Mouse (Mus musculus) kidney, postnatal 4 days (tissue): ENCODE results near the gene Sox18.

Source experiments
- DNase-seq, 2 experiments: peaks; one replicate each; pipeline ENCODE4 v3.0.0; 2021; ENCODE audit warnings: mixed read lengths in 2 of 2

Sox18 gene

GRCm38 (mm10) chr2:181645666-181646065, 25.8 kb downstream of the Sox18 start:
- DNase-seq: no peak

DNA sequence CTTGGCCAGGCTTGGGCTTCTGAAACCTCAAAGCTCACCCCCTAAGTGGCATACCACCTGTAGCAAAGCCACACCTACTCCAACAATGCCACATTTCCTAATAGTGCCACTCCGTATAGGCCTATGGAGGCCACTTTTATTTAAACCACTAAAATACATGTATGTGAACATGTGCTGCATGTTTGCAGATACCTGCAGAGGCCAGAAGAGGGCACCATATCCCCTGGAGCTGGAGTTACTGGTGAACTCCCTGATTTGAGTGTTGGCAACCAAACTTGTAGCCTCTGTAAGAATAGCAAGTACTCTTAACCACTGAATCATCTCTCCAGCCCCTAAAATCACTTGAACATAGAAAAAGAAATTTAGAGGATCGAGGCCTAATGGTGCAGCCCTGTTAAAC, 27.1 kb downstream of the Sox18 start:
- peak; percentile 68 to 74 for DNase-seq

DNA sequence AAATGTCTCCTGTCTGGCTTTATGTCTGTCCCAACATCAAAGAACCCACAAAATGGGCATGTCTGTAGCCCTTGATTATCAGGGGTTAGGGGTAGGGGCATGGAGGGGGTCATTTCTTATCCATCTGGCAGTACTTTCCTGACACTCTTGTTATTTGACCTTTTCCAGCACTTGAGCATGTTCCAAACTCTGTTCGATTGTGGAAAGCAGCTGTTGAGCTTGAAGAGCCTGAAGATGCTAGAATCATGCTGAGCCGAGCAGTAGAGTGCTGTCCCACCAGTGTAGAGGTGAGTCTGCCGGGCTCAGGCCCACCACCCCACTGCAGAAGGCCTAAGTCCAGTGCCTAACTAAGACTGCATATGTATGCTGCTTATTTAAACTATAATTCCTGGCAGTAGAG, 35.6 kb downstream of the Sox18 start:
- no peak for DNase-seq

DNA sequence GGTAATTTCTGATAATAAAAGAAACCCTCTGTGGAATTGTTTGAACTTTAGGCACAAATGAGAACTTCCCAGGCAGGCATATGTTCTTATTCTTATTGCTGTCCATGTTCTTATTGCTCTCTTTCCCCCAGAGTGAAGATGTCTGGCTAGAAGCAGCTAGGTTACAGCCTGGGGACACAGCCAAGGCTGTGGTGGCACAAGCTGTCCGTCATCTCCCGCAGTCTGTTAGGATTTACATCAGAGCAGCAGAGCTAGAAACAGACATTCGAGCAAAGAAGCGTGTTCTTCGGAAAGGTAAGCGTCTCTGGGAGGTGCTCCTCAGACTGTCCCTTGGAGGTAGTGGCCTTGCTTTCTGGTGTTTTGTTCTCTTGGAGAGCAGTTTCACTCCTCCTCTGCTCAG, 38.8 kb downstream of the Sox18 start:
- no peak for DNase-seq

DNA sequence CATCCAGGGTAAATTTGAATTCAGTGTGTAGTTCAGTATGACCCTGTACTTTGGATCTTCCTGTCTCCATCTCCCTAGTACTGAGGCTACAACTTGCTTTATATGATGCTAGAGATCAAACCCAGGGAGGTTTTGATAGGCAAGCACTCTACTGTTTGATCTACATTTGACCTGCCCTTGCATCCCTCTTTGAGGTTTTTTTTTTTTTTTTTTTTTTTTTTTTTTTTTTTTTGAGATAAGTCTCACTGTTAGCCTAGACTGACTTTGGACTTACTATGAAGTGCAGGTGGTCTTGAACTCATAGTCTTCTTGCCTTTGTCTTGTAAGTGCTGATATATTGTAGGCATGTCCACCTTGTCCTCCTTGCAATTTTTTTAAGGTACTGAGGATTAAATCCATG, 43.0 kb downstream of the Sox18 start:
- no peak for DNase-seq

GRCm38 (mm10) chr2:181623401-181623800, 48.0 kb downstream of the Sox18 start:
- DNase-seq: peak; percentile 49
